Mouse (Mus musculus) cerebellum, adult 11-12 months (tissue): ENCODE results near the gene Clnk.

ENCODE experiments used
- DNase-seq: peaks from one replicate; pipeline ENCODE4 v3.0.0; 2022

Clnk gene

GRCm38 (mm10) chr5:38845529-38845928 is 31.1 kb downstream of the Clnk start:
- no peak for DNase-seq

- no peak for DNase-seq
These were observed 32.3 kb downstream of the Clnk start for GRCm38 (mm10) chr5:38844312-38844711.

DNA sequence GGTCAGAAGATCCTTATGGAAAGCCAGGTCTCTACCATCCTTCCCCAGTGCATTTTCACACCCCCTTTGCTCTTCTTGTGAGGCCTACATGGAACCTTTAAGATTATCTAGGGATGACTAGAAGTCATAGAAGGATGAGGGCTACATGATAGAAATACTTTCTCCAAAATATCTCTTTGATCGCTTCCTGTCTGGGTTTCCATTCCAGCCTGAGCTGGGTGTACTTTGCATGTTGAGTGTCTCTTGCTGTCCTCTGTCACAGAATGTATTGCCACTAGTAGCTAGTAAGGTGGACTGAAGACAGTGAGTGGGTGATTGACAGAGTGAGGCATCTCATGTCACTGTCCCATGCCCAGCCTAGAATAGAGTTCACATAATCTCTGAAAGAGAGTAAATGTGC is 36.6 kb downstream of the Clnk start:
- no peak for DNase-seq

DNA sequence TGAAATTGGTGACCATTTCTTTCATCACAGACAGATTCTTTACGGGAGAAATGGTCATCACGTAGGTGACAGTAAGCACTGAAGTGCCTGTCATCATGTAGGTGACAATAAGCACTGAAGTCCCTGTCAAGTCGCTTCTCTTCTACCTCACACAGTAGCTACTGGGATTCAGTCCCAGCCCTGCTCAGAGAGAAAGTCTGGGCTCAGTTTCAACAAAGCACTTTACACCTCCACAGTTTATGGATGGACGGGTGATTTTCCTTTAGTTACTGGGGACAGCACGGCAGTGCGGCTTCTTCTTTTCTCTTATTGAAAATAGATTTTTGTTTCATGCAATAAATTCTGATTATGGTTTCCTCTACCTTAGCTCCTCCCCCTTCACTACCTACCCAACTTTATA is 49.3 kb downstream of the Clnk start:
- no peak for DNase-seq

DNA sequence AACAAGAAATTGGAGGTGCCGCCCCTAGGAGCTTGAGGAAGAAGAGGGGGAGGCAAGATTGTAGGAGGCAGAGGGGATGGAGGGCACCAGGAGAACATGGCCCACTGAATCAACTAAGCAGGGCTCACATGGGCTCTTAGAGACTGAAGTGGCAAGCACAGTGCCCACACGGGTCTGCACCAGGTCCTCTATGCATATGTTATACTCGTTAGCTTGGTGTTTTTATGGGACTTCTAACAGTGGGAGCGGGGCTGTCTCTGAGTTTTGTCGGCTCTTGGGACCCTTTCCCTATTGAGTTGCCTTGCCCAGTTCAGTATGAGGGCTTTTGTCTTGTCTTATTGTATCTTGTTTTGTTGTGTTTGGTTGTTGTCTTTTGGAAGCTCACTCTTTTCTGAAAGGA is 50.0 kb downstream of the Clnk start:
- no peak for DNase-seq

- no peak for DNase-seq
These were observed 52.3 kb downstream of the Clnk start for GRCm38 (mm10) chr5:38824132-38824965.

DNA sequence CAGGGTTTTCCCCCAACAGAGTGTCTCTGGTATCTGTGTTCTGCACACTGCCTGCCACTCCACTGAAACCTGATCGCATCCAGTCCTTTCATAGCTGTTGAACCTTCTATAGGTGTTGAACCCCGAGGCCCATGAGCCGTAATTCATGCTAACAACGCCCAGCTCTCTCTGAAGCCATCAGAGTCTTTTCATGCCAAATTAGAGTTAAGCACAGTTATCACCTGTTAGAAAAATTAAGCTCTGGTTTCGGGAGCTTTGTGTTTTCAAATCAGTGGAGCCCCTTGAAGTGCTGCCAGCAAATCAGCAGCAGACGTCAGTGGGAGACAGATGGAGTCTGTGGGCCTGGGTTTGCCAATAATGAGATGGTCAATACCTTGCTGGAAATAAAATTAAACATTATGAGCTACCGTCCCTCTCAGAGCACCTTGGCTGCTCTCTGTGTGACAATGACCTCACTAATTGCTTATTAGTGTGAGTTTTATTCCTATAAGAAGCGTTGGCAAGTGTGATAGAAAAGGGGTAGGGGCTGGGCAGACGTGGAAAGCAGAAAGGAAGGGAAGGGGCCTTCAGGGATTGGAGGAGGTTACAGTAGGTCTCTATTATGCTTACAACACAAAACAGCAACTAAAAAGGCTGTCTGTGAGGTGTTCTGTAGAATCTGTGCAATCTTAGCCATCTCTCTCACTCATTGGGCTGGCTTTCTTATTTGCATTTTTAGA is 63.1 kb downstream of the Clnk start:
- no peak for DNase-seq

DNA sequence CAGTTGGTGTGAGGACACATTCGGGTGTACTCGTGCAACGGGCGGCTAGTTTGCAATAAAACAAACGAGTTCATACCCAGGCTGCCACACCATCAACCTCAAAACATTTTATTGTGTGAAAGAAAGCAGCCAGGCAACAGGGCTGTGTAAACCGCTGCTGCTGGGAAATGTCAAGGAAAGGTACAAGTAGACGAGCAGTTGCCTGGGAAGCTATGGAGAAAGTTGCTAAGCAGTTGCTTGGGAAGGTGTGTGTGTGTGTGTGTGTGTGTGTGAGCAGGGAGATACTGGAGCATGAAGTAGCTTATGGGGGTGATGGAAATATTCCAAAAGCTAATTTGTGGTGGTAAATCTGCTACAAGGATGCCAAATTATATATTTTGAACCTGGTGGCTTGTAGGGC is 63.7 kb downstream of the Clnk start:
- no peak for DNase-seq

DNA sequence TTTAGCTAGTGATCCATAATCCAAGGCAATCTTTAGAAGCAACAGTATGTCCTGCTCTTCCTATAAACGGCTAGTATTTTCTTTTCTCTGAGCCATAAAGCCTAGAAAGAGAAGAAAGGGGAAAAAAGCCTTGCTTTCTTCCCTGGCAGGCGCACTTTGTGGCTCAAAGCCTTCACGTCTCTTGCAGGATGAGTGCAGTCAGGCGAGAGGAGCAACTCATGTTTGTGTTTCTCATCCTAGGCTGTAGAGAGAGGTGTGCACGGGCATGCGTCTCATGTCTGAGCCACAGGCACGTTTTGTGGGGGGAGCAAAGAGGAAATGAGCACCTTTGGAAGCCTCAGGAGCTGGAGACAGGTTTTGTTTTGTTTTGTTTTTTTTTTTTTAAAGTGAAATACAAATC is 64.2 kb downstream of the Clnk start:
- no peak for DNase-seq

GRCm38 (mm10) chr5:38798910-38799309 is 77.7 kb downstream of the Clnk start:
- no peak for DNase-seq

DNA sequence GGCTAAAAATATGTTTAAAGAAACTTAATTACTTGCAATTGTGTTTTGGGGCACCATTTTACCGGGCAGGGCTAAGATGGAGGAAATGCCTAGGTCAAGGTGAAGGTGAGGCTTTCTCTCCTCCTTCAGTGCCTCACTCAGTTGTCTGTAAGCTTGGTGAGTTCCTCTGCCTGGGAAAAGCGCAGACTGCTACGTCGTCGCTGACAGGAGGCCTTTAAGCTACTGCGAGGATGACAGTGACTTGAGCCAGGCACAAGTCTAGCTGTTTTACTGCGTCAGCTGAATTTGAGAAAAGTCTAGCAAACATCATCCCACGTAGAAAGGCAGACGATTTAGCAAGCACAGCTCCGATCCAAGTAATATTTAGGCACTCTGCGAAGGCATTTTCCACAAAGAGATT is 81.5 kb downstream of the Clnk start:
- DNase-seq = no peak

- DNase-seq = peak; percentile 75
These were observed 85.5 kb downstream of the Clnk start for GRCm38 (mm10) chr5:38791116-38791515.

DNA sequence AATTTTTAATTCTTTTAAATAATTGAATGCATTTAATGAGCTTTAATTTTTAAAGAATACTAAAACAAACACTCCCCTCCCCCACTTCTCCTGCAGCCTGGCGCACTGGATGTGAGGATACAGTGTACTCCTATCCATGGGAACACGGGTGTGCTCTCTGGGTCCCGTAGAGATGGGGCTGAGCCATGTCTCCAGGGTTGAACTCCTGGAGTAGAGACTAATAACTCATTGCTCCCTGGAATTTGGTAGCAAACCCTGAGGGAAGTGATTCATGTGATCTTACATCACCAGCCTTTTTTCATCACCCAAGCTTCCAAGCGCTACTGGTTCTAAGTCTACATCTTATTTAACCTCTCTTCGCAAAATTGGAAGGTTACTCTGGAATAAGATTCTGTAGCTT is 87.8 kb downstream of the Clnk start:
- no peak for DNase-seq

GRCm38 (mm10) chr5:38787851-38788520 is 88.6 kb downstream of the Clnk start:
- no peak for DNase-seq

DNA sequence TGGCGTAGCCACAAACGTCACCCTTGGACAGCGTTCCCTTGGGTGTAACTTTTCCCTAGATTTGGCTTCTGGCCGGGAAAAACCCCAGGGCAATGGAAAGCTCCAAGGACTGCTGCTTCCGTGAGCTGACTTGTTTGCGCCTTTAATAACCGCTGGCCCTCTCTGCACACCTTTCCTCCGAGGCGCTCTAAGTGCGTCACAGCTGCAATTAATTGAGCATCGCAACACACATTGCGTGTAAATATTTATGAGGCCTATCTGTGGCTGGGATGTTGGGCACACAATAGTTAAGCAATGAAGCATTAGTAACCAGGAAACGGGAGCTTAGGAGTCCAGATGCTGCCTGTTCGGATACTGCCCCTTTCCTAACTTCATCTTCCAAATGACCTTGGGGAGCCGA is 90.5 kb downstream of the Clnk start:
- DNase-seq = no peak

DNA sequence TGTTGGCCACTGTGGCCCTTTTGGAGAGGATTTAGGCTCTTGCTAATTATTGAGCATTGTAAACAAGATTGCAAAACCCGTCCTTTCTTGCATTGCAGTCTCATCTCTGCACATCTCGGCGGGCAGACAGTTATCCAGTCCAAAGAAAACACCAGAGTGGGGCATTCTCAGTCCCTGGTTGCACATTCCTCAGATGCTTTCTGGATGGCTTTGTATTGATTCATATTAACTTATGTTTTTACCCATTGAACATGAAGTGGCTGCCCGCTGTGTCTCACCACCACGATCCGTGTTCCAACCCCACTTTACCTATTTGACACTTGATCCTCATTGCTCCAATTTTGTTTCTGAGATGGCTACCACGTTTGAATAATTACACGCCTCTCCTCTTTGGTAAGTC is 90.9 kb downstream of the Clnk start:
- no peak for DNase-seq

- peak; percentile 70 for DNase-seq
These were observed 94.8 kb downstream of the Clnk start for GRCm38 (mm10) chr5:38781813-38782212.

- peak; percentile 19 for DNase-seq
These were observed 96.0 kb downstream of the Clnk start for GRCm38 (mm10) chr5:38780631-38781030.

DNA sequence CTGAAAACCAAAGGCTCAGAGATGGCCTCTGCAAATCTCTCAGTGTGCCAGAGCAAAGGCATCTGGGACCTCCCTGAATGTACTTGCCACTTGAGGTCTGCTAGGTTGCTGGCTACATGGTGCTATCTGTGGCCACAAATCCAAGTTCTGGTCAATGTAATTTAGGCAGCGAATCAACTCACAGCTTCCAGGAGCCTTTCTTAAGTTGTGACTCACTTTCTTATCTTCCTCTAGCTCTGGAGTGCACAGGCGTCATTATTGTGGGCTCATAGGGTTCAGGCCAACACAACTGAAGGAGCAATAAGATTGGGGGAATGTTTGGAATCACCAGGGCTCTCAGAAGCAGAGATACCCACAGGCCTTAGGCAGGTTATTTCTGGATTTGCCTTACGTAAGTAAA is 96.6 kb downstream of the Clnk start:
- no peak for DNase-seq

DNA sequence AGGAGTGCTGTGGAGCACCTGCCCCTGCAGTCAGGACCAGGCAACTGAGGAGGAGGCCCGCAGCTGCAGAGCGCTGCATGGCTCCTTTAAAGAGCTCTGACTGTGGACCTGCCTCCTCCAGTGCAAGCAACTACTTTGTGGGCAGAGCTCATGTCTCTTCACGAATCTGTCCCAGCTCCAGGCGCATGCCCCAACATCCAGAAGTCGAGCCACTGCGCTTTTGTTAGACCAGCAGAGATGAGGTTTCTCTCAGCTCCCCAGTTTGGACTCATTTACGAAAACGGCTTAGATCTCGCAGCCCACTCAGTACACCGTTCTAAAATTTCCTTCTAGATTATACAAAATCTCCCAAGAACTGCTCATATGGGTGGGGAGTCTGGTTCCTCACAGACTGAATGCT is 101.1 kb downstream of the Clnk start:
- no peak for DNase-seq

- peak; percentile 17 for DNase-seq
These were observed 121.7 kb downstream of the Clnk start for GRCm38 (mm10) chr5:38754950-38755349.

DNA sequence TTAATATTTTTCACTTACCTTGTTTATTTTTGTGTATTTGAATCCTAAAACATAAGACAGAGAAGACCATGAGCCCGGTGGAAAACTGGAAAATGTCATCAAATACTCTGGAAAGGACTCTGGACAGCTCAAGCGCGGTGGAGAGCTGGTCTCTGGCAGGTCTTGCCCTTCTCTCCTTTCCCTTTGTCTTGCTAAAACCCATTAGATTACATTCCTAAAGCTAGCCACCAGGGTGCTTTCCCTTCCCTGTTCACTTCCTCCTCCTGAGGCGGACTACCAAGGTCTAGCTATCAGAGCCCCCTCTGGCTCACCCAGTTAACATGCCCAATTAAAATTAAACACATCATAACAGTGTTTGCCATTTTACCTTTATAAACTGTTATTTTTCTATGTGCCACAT is 123.9 kb downstream of the Clnk start:
- DNase-seq = no peak

DNA sequence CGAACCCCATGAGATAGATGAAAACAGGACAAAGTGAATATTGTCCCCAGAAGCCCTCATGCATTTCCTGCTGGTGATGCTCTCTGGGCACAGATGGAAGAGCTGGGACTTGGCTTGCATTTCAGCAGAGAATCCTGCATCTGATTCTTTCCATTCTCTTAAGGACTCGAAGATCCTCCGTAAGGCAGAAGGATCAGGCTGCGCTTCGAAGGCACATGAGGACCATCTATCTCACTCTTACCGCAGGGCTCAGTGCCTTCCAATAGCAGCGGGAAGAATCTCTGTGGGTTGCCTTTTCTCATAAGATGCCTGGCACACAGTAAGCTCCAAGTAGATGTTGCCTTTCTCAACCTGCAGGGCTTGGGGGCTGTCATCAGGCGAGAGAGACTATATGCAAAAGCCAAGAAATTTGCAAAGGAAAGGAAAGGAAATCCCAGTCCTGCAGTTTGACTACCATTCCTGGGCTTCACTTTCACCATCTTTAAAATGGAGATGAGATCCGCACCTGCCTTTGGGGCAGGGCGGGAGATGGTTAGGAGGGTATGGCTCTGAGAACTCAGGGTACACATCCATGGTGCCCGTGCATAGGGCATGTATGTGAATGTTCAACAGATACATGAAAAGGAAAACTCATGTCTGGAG is 167.6 kb downstream of the Clnk start:
- peak; percentile 16 for DNase-seq
